Mouse (Mus musculus): ENCODE data around the gene Gm38431. TPM values are rescaled to one million over a fixed set of nuclear protein-coding genes. Genes with fewer than 3 reads are reported as not detected.
A peak's percentile ranks its signal among the peaks of the same experiment; 100 is the strongest.

Gm38431 gene
- total and polyA plus RNA-seq, 2 experiments from 2014 or later = 0.38 to 5.8 TPM

DNA sequence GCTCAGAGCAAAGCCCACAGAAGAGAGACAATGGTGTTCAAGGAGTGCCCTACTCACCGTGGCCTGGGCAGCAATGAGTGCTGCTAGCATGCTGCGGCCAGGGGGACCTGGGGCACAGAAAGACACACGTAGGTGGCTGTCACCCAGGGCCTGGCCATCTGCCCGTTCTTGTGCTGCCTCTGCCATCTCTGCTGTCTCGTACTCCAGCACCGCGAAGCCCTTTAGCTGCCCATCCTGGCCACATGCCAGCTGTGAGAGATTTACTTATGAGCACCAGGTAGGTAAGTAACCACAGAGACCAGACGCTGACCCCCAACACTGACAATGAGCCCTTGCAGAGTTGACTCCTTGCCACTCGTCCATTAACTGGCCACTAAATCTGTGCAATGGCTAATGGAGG is 10.7 kb downstream of the Gm38431 start:
- Histone ChIP-seq H3K9ac (replicated peaks; ENCODE audit: low read length, poor library complexity, severe bottlenecking) (no peak overlapping the region), H3K36me3 (ENCODE audit: insufficient read depth, low read length) (peaks cover 62% of the 10 kb centered on the region), H3K4me1 (ENCODE audit: insufficient read depth, low read length) (no peaks in the 10 kb centered on the region), H3K27me3 (ENCODE audit: insufficient read depth, low read length) (no peaks in the 10 kb centered on the region), H3K4me3 (ENCODE audit: low read depth, low read length) (no peak overlapping the region), H3K27ac (ENCODE audit: low read depth, low read length) (no peak overlapping the region), H3K4me2 (ENCODE audit: low read depth, low read length, poor library complexity, severe bottlenecking) (no peak overlapping the region), H3K9me3 (ENCODE audit: low read length) (no peaks in the 10 kb centered on the region)
- DNase-seq (ENCODE audit: low spot score) = no peak
- TF ChIP-seq CTCF (IDR thresholded peaks at IDR 0.05) = no peak
- ATAC-seq (ENCODE audit: low FRiP score) = no peak
- 88% methylated on average over 9 of the region's 9 CpGs for WGBS

DNA sequence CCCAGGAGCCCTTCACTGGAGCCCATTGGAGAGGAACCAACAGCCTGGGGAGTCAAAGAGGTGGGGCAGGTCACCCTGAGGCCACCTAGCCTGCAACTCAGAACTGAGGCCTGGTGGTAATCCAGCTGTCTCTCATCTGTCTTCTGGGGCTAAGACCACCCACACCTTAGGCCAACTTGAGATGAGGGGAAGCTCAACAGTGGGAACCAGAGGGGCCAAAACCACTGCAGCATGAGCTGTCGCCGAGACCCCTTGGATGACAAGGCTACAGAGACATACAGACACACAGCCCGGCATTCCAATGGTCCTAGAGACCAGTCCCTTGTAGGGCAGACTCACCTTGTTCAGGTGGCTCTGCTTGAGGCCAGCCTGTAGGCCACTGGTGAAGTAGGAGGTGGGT is 16.2 kb downstream of the Gm38431 start:
- no peak for DNase-seq (ENCODE audit: low spot score)
- H3K4me3 ChIP-seq (ENCODE audit: low read depth, low read length) = no peak overlapping the region
- no peak for TF ChIP-seq CTCF (IDR thresholded peaks at IDR 0.05)
- no peak overlapping the region for H3K4me2 ChIP-seq (ENCODE audit: low read depth, low read length, poor library complexity, severe bottlenecking)
- no peaks in the 10 kb centered on the region for H3K27me3 ChIP-seq (ENCODE audit: insufficient read depth, low read length)
- WGBS = 88% methylated on average over 3 of the region's 3 CpGs
- H3K9ac ChIP-seq (replicated peaks; ENCODE audit: low read length, poor library complexity, severe bottlenecking) = no peak overlapping the region
- 0 out of 2 replicates have a peak, but pooled peaks cover 6% of the 10 kb centered on the region for H3K4me1 ChIP-seq (ENCODE audit: insufficient read depth, low read length)
- H3K36me3 ChIP-seq (ENCODE audit: insufficient read depth, low read length) = peaks cover 50% of the 10 kb centered on the region
- no peak for ATAC-seq (ENCODE audit: low FRiP score)
- no peaks in the 10 kb centered on the region for H3K9me3 ChIP-seq (ENCODE audit: low read length)
- H3K27ac ChIP-seq (ENCODE audit: low read depth, low read length) = no peak overlapping the region

DNA sequence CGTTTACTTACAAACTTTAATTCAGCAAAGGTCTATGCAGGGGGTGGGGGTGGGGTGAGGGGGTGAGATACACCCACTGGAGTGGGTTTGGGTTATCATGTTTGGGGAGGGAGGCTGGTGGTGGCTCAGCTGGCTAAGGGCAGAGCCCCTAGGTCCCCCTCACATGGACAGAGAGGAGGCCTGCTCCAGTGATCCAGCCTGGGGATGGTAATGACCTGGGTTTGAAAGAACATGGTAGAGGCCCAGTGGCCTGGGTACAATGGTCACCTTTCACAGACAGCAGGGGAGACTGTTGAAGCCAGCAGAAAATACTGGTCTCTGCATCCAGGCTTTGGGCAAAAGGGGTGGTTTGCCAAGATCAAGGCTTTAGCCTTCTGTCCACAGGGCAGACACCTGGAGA is 17.6 kb downstream of the Gm38431 start:
- Histone ChIP-seq H3K9ac (replicated peaks; ENCODE audit: low read length, poor library complexity, severe bottlenecking) (no peak overlapping the region), H3K27me3 (ENCODE audit: insufficient read depth, low read length) (no peaks in the 10 kb centered on the region), H3K27ac (ENCODE audit: low read depth, low read length) (peak overlapping the region; percentile 78; the same call in 1 of the 2 replicates), H3K4me1 (ENCODE audit: insufficient read depth, low read length) (0 out of 2 replicates have a peak, but pooled peaks cover 6% of the 10 kb centered on the region), H3K4me3 (ENCODE audit: low read depth, low read length) (no peak overlapping the region), H3K36me3 (ENCODE audit: insufficient read depth, low read length) (peaks cover 36% of the 10 kb centered on the region), H3K9me3 (ENCODE audit: low read length) (no peaks in the 10 kb centered on the region), H3K4me2 (ENCODE audit: low read depth, low read length, poor library complexity, severe bottlenecking) (no peak overlapping the region; the same call in 1 of the 2 replicates)
- WGBS = 93% methylated on average over 1 of the region's 1 CpGs
- no peak for DNase-seq (ENCODE audit: low spot score)
- TF ChIP-seq CTCF (IDR thresholded peaks at IDR 0.05) = no peak
- ATAC-seq (ENCODE audit: low FRiP score) = no peak

DNA sequence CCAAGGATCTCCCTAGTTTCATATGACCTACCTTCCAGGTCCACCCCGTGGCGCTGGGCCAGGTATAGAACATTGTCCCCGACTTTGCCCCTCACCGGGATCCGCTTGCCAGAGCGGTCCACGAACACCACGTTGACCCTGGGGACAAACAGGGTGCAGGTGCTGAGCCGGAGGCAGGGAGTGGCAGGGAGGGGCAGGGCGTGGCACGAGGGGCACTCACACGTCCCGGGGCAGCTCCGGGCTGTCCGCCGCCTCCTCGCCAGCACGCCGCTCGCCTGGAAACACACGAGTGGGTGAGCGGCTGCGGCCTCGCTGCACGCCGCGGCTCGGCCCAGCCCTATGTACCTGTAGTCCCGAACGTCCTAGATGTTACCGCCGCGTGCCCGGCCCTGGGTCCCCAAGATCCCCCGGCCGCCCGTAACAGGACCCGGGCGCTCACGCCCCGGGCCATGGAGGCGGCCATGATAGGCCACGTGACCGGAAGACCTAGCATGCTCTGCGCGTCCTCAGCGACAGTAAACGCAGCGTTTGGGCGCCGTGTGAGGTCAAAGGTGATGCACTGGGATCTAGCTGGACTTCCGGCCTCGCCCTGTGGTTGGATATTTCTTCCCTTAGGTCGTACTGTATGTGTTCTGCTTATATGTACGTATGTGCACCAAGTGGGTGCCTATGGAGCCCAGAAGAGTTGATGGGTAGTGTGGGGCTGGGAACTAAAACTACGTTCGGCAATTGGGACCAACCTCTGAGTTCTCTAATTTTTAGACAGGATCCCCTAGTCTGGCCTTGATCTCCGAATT is 18.6 kb downstream of the Gm38431 start, which contains the start of the genes Gm49373 and Fdx1l:
TSS of gene Gm49373 (minus strand) at position 53 of the 797 bp plus-strand sequence.
TSS of gene Fdx1l (minus strand) at position 571 of the 797 bp plus-strand sequence.
- Histone ChIP-seq H3K4me1 (ENCODE audit: insufficient read depth, low read length) (0 out of 2 replicates have a peak, but pooled peaks cover 6% of the 10 kb centered on the region), H3K27me3 (ENCODE audit: insufficient read depth, low read length) (no peaks in the 10 kb centered on the region), H3K9ac (replicated peaks; ENCODE audit: low read length, poor library complexity, severe bottlenecking) (peak within 1 kb of the TSS; percentile 91), H3K9me3 (ENCODE audit: low read length) (no peaks in the 10 kb centered on the region), H3K4me2 (ENCODE audit: low read depth, low read length, poor library complexity, severe bottlenecking) (peak within 1 kb of the TSS; percentile 92), H3K36me3 (ENCODE audit: insufficient read depth, low read length) (peaks cover 28% of the 10 kb centered on the region), H3K27ac (ENCODE audit: low read depth, low read length) (peak within 1 kb of the TSS; percentile 78), H3K4me3 (ENCODE audit: low read depth, low read length) (peak within 1 kb of the TSS; percentile 90)
- 3% methylated on average over 50 of the region's 58 CpGs for WGBS
- no peak for TF ChIP-seq CTCF (IDR thresholded peaks at IDR 0.05)
- DNase-seq (ENCODE audit: low spot score) = peak; percentile 94
- ATAC-seq (ENCODE audit: low FRiP score) = peak; percentile 92

DNA sequence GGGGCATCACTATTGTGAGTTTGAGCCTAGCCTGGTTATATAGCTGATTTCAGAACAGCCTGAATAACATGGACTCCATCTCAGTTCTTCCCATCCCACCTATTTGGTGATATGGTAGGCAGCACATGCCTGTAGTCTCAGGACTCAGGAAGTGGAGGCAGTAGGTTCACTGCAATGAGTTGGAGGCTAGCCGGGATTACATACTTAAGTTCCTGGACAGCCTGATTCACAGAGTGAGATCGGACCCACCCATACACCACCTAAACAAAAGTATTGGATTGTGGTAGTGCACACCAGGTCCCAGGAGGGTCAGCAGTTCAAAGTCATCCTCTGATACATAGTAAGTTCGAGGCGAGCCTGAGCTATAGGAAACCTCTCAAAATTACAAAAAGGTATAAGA is 19.2 kb downstream of the Gm38431 start:
- no peak for TF ChIP-seq CTCF (IDR thresholded peaks at IDR 0.05)
- ATAC-seq (ENCODE audit: low FRiP score) = peak; percentile 14
- Histone ChIP-seq H3K4me2 (ENCODE audit: low read depth, low read length, poor library complexity, severe bottlenecking) (peak overlapping the region; percentile 92), H3K9ac (replicated peaks; ENCODE audit: low read length, poor library complexity, severe bottlenecking) (peak overlapping the region; percentile 91), H3K9me3 (ENCODE audit: low read length) (no peaks in the 10 kb centered on the region), H3K4me1 (ENCODE audit: insufficient read depth, low read length) (0 out of 2 replicates have a peak, but pooled peaks cover 6% of the 10 kb centered on the region), H3K4me3 (ENCODE audit: low read depth, low read length) (peak overlapping the region; percentile 90), H3K27me3 (ENCODE audit: insufficient read depth, low read length) (no peaks in the 10 kb centered on the region), H3K36me3 (ENCODE audit: insufficient read depth, low read length) (peaks cover 27% of the 10 kb centered on the region), H3K27ac (ENCODE audit: low read depth, low read length) (peak overlapping the region; percentile 78; the same call in 1 of the 2 replicates)
- DNase-seq (ENCODE audit: low spot score) = no peak
- WGBS = 14% methylated on average over 4 of the region's 4 CpGs
